Mouse (Mus musculus): ENCODE measurements around the gene Fhl5. TPM values are rescaled to one million over a fixed set of nuclear protein-coding genes. Genes with fewer than 3 reads are reported as not detected.
"Not testable (repeated sequence)": the region's sequence is repeated elsewhere in the genome, so short reads cannot be mapped to it uniquely, and the experiment has no call there.

The Fhl5 gene
- total and polyA plus RNA-seq, 2 experiments = not detected

DNA sequence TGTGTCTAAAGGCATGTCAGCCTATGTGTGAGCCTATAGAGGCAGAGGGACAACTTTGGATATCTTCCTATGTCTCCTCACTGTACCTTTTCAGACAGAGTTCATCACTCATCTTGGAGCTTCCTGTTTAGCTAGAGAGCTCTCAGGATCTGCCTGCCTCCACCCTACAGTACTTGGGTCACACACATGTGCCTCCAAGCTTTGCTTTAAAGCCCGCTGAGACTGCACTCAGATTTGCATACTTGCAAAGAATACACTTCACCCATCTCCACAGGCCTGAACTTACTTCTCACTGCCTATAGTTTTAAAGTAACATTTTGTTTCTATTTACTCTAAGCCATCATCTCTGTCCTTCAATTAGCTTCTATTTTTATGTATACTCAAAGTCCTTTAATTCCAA lies 29.2 kb upstream of the Fhl5 start:
- no peaks in the 10 kb centered on the region for H3K79me2 ChIP-seq (ENCODE audit: control insufficient read depth, insufficient read depth, low read length)
- TF ChIP-seq CTCF (IDR thresholded peaks at IDR 0.05; ENCODE audit: low read depth, low read length) = no peak
- no peak for TF ChIP-seq POLR2A (IDR thresholded peaks at IDR 0.05; ENCODE audit: extremely low read depth, insufficient read depth, low read length)
- H3K27me3 ChIP-seq (ENCODE audit: control insufficient read depth, insufficient read depth, low read length) = no peaks in the 10 kb centered on the region
- peaks cover 2% of the 10 kb centered on the region; the same call in 1 of the 2 replicates for H3K4me1 ChIP-seq (ENCODE audit: control insufficient read depth, insufficient read depth, low read length)
- no peak overlapping the region for H3K4me3 ChIP-seq (ENCODE audit: insufficient read depth, low read depth, low read length)
- H3K27ac ChIP-seq (replicated peaks; ENCODE audit: insufficient read depth, low read depth, low read length) = no peak overlapping the region
- no peak for DNase-seq (ENCODE audit: extremely low read depth, low read depth, low spot score)
- no peak overlapping the region for H3K9ac ChIP-seq (ENCODE audit: low read depth, low read length)
- 92% methylated on average over 1 of the region's 1 CpGs for WGBS
- H3K36me3 ChIP-seq (ENCODE audit: control insufficient read depth, insufficient read depth, low read length) = peaks cover 72% of the 10 kb centered on the region

DNA sequence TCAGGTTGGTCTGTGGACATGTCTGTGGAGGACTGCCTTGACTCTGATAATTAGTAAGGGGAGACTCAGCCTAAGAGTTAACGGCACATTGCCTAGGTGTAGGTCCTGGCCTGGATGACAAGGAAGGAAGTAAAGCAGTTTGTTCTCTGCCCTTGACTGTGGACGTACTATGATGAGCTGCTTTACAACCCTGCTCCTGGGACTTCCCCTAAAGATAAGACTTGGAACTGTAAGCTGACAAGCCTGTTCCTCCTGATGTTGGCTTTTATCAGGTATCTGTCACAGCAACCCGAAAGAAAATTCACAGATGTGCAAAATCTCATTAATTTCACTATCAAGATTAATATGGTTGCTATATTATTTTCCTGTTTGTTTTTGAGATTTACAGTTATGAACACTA lies 24.5 kb upstream of the Fhl5 start:
- Histone ChIP-seq H3K27me3 (ENCODE audit: control insufficient read depth, insufficient read depth, low read length) (no peaks in the 10 kb centered on the region), H3K27ac (replicated peaks; ENCODE audit: insufficient read depth, low read depth, low read length) (no peak overlapping the region), H3K4me3 (ENCODE audit: insufficient read depth, low read depth, low read length) (no peak overlapping the region), H3K79me2 (ENCODE audit: control insufficient read depth, insufficient read depth, low read length) (no peaks in the 10 kb centered on the region), H3K4me1 (ENCODE audit: control insufficient read depth, insufficient read depth, low read length) (peaks cover 2% of the 10 kb centered on the region; the same call in 1 of the 2 replicates), H3K9ac (ENCODE audit: low read depth, low read length) (no peak overlapping the region), H3K36me3 (ENCODE audit: control insufficient read depth, insufficient read depth, low read length) (peaks cover 66% of the 10 kb centered on the region)
- TF ChIP-seq CTCF (IDR thresholded peaks at IDR 0.05; ENCODE audit: low read depth, low read length) (no peak), POLR2A (IDR thresholded peaks at IDR 0.05; ENCODE audit: extremely low read depth, insufficient read depth, low read length) (no peak)
- DNase-seq (ENCODE audit: extremely low read depth, low read depth, low spot score) = no peak
- WGBS = 77% methylated on average over 3 of the region's 3 CpGs

GRCm38 (mm10) chr4:25257822-25258398 lies 15.2 kb upstream of the Fhl5 start:
- TF ChIP-seq POLR2A (IDR thresholded peaks at IDR 0.05; ENCODE audit: extremely low read depth, insufficient read depth, low read length) = no peak
- TF ChIP-seq CTCF (IDR thresholded peaks at IDR 0.05; ENCODE audit: low read depth, low read length) = no peak
- DNase-seq (ENCODE audit: extremely low read depth, low read depth, low spot score) = no peak
- Histone ChIP-seq H3K4me1 (ENCODE audit: control insufficient read depth, insufficient read depth, low read length) (no peaks in the 10 kb centered on the region), H3K27me3 (ENCODE audit: control insufficient read depth, insufficient read depth, low read length) (no peaks in the 10 kb centered on the region), H3K4me3 (ENCODE audit: insufficient read depth, low read depth, low read length) (no peak overlapping the region), H3K79me2 (ENCODE audit: control insufficient read depth, insufficient read depth, low read length) (no peaks in the 10 kb centered on the region), H3K27ac (replicated peaks; ENCODE audit: insufficient read depth, low read depth, low read length) (no peak overlapping the region), H3K36me3 (ENCODE audit: control insufficient read depth, insufficient read depth, low read length) (peaks cover 52% of the 10 kb centered on the region), H3K9ac (ENCODE audit: low read depth, low read length) (no peak overlapping the region)
- WGBS = 91% methylated on average over 7 of the region's 7 CpGs

DNA sequence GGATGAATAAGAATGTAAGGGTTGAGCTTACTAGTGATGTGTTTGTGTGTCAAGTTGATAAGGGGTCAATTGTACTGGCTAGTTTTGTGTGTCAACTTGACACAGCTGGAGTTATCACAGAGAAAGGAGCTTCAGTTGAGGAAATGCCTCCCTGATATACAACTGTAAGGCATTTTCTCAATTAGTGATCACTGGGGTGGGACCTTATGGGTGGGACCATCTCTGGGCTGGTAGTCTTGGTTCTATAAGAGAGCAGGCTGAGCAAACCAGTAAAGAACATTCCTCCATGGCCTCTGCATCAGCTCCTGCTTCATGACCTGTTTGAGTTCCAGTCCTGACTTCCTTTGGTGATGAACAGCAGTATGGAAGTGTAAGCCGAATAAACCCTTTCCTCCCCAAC lies 7.0 kb downstream of the Fhl5 start:
- H3K27me3 ChIP-seq (ENCODE audit: control insufficient read depth, insufficient read depth, low read length); H3K4me3 ChIP-seq (ENCODE audit: insufficient read depth, low read depth, low read length); DNase-seq (ENCODE audit: extremely low read depth, low read depth, low spot score); H3K27ac ChIP-seq (replicated peaks; ENCODE audit: insufficient read depth, low read depth, low read length); H3K9ac ChIP-seq (ENCODE audit: low read depth, low read length); H3K36me3 ChIP-seq (ENCODE audit: control insufficient read depth, insufficient read depth, low read length); H3K4me1 ChIP-seq (ENCODE audit: control insufficient read depth, insufficient read depth, low read length); H3K79me2 ChIP-seq (ENCODE audit: control insufficient read depth, insufficient read depth, low read length): not testable (repeated sequence)
- WGBS = 86% methylated on average over 1 of the region's 1 CpGs

DNA sequence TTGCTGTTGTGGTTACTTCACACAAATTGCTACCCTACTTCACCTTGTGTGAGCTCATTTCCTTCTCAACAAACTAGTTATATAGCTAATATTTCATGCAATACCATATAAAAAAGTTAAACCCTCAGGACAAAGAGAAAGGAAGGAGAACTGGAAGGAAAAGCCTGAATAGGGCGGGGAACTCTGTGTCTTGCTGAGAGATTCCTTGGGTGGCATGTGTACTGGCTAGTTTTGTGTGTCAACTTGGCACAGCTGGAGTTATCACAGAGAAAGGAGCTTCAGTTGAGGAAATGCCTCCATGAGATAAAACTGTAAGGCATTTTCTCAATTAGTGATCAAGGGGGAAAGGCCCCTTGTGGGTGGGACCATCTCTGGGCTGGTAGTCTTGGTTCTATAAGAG lies 8.9 kb downstream of the Fhl5 start:
- not testable (repeated sequence) for DNase-seq (ENCODE audit: extremely low read depth, low read depth, low spot score); H3K36me3 ChIP-seq (ENCODE audit: control insufficient read depth, insufficient read depth, low read length); H3K9ac ChIP-seq (ENCODE audit: low read depth, low read length); H3K4me3 ChIP-seq (ENCODE audit: insufficient read depth, low read depth, low read length); H3K4me1 ChIP-seq (ENCODE audit: control insufficient read depth, insufficient read depth, low read length); H3K27ac ChIP-seq (replicated peaks; ENCODE audit: insufficient read depth, low read depth, low read length); H3K79me2 ChIP-seq (ENCODE audit: control insufficient read depth, insufficient read depth, low read length); H3K27me3 ChIP-seq (ENCODE audit: control insufficient read depth, insufficient read depth, low read length)
- WGBS = 75% methylated on average over 1 of the region's 1 CpGs

DNA sequence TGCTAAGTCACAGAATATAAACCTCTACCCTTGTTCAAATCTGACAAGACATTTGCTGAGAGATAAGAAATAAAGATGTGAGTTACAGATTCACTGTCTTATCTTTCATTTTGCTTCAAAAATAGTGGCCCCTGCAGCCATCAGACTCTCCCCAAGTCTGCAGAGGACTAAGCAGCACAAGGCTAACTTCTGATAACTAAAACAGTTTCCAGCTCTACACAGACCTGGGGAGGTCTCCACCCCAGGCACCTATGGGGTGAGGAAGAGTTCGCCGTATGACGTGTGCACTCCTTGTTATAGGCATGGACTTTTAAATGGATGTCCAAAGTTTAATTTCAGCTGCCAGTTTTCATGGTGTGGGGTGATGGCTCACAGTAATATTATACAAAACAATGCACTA lies 10.1 kb downstream of the Fhl5 start:
- Histone ChIP-seq H3K36me3 (ENCODE audit: control insufficient read depth, insufficient read depth, low read length) (no peaks in the 10 kb centered on the region), H3K27me3 (ENCODE audit: control insufficient read depth, insufficient read depth, low read length) (no peaks in the 10 kb centered on the region), H3K27ac (replicated peaks; ENCODE audit: insufficient read depth, low read depth, low read length) (no peak overlapping the region), H3K4me1 (ENCODE audit: control insufficient read depth, insufficient read depth, low read length) (no peaks in the 10 kb centered on the region), H3K9ac (ENCODE audit: low read depth, low read length) (no peak overlapping the region), H3K79me2 (ENCODE audit: control insufficient read depth, insufficient read depth, low read length) (no peaks in the 10 kb centered on the region), H3K4me3 (ENCODE audit: insufficient read depth, low read depth, low read length) (no peak overlapping the region)
- no peak for DNase-seq (ENCODE audit: extremely low read depth, low read depth, low spot score)
- no peak for TF ChIP-seq CTCF (IDR thresholded peaks at IDR 0.05; ENCODE audit: low read depth, low read length)
- 95% methylated on average over 3 of the region's 3 CpGs for WGBS
